Mouse (Mus musculus): ENCODE data around the gene C530008M17Rik. TPM values are rescaled to one million over a fixed set of nuclear protein-coding genes. Genes with fewer than 3 reads are reported as not detected.

Gene C530008M17Rik
- total and polyA plus RNA-seq, 2 experiments from 2014 or later = 59.3 to 68.7 TPM

- ATAC-seq (ENCODE audit: low FRiP score) = no peak
- no peaks in the 10 kb centered on the region for H3K9me3 ChIP-seq (ENCODE audit: low read length)
Measured at GRCm38 (mm10) chr5:76683455-76683854, 27.1 kb downstream of the C530008M17Rik start.

GRCm38 (mm10) chr5:76684658-76685605 lies 28.6 kb downstream of the C530008M17Rik start:
- Histone ChIP-seq H3K27ac (ENCODE audit: low read depth, low read length) (no peak overlapping the region), H3K4me3 (ENCODE audit: low read depth, low read length) (no peak overlapping the region), H3K9ac (replicated peaks; ENCODE audit: low read length, poor library complexity, severe bottlenecking) (no peak overlapping the region), H3K27me3 (ENCODE audit: insufficient read depth, low read length) (no peaks in the 10 kb centered on the region), H3K4me1 (ENCODE audit: insufficient read depth, low read length) (no peaks in the 10 kb centered on the region; the same call in 1 of the 2 replicates), H3K36me3 (ENCODE audit: insufficient read depth, low read length) (no peaks in the 10 kb centered on the region), H3K9me3 (ENCODE audit: low read length) (no peaks in the 10 kb centered on the region), H3K4me2 (ENCODE audit: low read depth, low read length, poor library complexity, severe bottlenecking) (no peak overlapping the region)
- ATAC-seq (ENCODE audit: low FRiP score) (no peak), DNase-seq (ENCODE audit: low spot score) (no peak)
- TF ChIP-seq CTCF (IDR thresholded peaks at IDR 0.05) = no peak
- 92% methylated on average over 15 of the region's 15 CpGs for WGBS

More at GRCm38 (mm10) chr5:76683455-76683854, 27.1 kb downstream of the C530008M17Rik start:
- Histone ChIP-seq H3K27ac (ENCODE audit: low read depth, low read length) (peak overlapping the region; percentile 63), H3K27me3 (ENCODE audit: insufficient read depth, low read length) (no peaks in the 10 kb centered on the region), H3K4me1 (ENCODE audit: insufficient read depth, low read length) (no peaks in the 10 kb centered on the region; the same call in 1 of the 2 replicates), H3K4me2 (ENCODE audit: low read depth, low read length, poor library complexity, severe bottlenecking) (no peak overlapping the region), H3K9ac (replicated peaks; ENCODE audit: low read length, poor library complexity, severe bottlenecking) (no peak overlapping the region), H3K4me3 (ENCODE audit: low read depth, low read length) (no peak overlapping the region), H3K36me3 (ENCODE audit: insufficient read depth, low read length) (no peaks in the 10 kb centered on the region)
- TF ChIP-seq CTCF (IDR thresholded peaks at IDR 0.05) = no peak
- 24% methylated on average over 5 of the region's 5 CpGs for WGBS
- no peak for DNase-seq (ENCODE audit: low spot score)

- H3K36me3 ChIP-seq (ENCODE audit: insufficient read depth, low read length) = no peaks in the 10 kb centered on the region
- H3K4me1 ChIP-seq (ENCODE audit: insufficient read depth, low read length) = no peaks in the 10 kb centered on the region; the same call in 1 of the 2 replicates
- WGBS = 91% methylated on average over 10 of the region's 10 CpGs
- H3K9me3 ChIP-seq (ENCODE audit: low read length) = no peaks in the 10 kb centered on the region
- H3K4me3 ChIP-seq (ENCODE audit: low read depth, low read length) = no peak overlapping the region
- H3K27me3 ChIP-seq (ENCODE audit: insufficient read depth, low read length) = no peaks in the 10 kb centered on the region
- TF ChIP-seq CTCF (IDR thresholded peaks at IDR 0.05) = no peak
- H3K27ac ChIP-seq (ENCODE audit: low read depth, low read length) = no peak overlapping the region
- no peak overlapping the region for H3K9ac ChIP-seq (replicated peaks; ENCODE audit: low read length, poor library complexity, severe bottlenecking)
- no peak for DNase-seq (ENCODE audit: low spot score)
- H3K4me2 ChIP-seq (ENCODE audit: low read depth, low read length, poor library complexity, severe bottlenecking) = no peak overlapping the region
- ATAC-seq (ENCODE audit: low FRiP score) = no peak
Measured at GRCm38 (mm10) chr5:76687961-76688600, 31.8 kb downstream of the C530008M17Rik start.

- ATAC-seq (ENCODE audit: low FRiP score) (no peak), DNase-seq (ENCODE audit: low spot score) (peak; percentile 46)
- Histone ChIP-seq H3K27me3 (ENCODE audit: insufficient read depth, low read length) (no peaks in the 10 kb centered on the region), H3K36me3 (ENCODE audit: insufficient read depth, low read length) (no peaks in the 10 kb centered on the region), H3K4me1 (ENCODE audit: insufficient read depth, low read length) (no peaks in the 10 kb centered on the region), H3K4me3 (ENCODE audit: low read depth, low read length) (no peak overlapping the region), H3K27ac (ENCODE audit: low read depth, low read length) (no peak overlapping the region), H3K9me3 (ENCODE audit: low read length) (no peaks in the 10 kb centered on the region), H3K4me2 (ENCODE audit: low read depth, low read length, poor library complexity, severe bottlenecking) (no peak overlapping the region), H3K9ac (replicated peaks; ENCODE audit: low read length, poor library complexity, severe bottlenecking) (no peak overlapping the region)
- no peak for TF ChIP-seq CTCF (IDR thresholded peaks at IDR 0.05)
- WGBS = 74% methylated on average over 6 of the region's 6 CpGs
Measured at GRCm38 (mm10) chr5:76688643-76689042, 32.3 kb downstream of the C530008M17Rik start.

- TF ChIP-seq CTCF (IDR thresholded peaks at IDR 0.05) = no peak
- Histone ChIP-seq H3K36me3 (ENCODE audit: insufficient read depth, low read length) (no peaks in the 10 kb centered on the region), H3K27me3 (ENCODE audit: insufficient read depth, low read length) (no peaks in the 10 kb centered on the region), H3K4me3 (ENCODE audit: low read depth, low read length) (no peak overlapping the region), H3K9me3 (ENCODE audit: low read length) (no peaks in the 10 kb centered on the region), H3K4me1 (ENCODE audit: insufficient read depth, low read length) (no peaks in the 10 kb centered on the region), H3K9ac (replicated peaks; ENCODE audit: low read length, poor library complexity, severe bottlenecking) (no peak overlapping the region), H3K4me2 (ENCODE audit: low read depth, low read length, poor library complexity, severe bottlenecking) (no peak overlapping the region), H3K27ac (ENCODE audit: low read depth, low read length) (no peak overlapping the region)
- ATAC-seq (ENCODE audit: low FRiP score) (no peak), DNase-seq (ENCODE audit: low spot score) (no peak)
- 71% methylated on average over 5 of the region's 5 CpGs for WGBS
Measured at GRCm38 (mm10) chr5:76690177-76690593, 33.9 kb downstream of the C530008M17Rik start.

GRCm38 (mm10) chr5:76691251-76691650 lies 34.9 kb downstream of the C530008M17Rik start:
- Histone ChIP-seq H3K27me3 (ENCODE audit: insufficient read depth, low read length) (no peaks in the 10 kb centered on the region), H3K4me2 (ENCODE audit: low read depth, low read length, poor library complexity, severe bottlenecking) (no peak overlapping the region), H3K36me3 (ENCODE audit: insufficient read depth, low read length) (no peaks in the 10 kb centered on the region), H3K27ac (ENCODE audit: low read depth, low read length) (no peak overlapping the region), H3K9me3 (ENCODE audit: low read length) (no peaks in the 10 kb centered on the region), H3K9ac (replicated peaks; ENCODE audit: low read length, poor library complexity, severe bottlenecking) (no peak overlapping the region), H3K4me3 (ENCODE audit: low read depth, low read length) (no peak overlapping the region), H3K4me1 (ENCODE audit: insufficient read depth, low read length) (no peaks in the 10 kb centered on the region)
- DNase-seq (ENCODE audit: low spot score) (no peak), ATAC-seq (ENCODE audit: low FRiP score) (no peak)
- 88% methylated on average over 5 of the region's 5 CpGs for WGBS
- no peak for TF ChIP-seq CTCF (IDR thresholded peaks at IDR 0.05)
